Mouse (Mus musculus): Measurements from ENCODE around the gene Ifi204. TPM values are rescaled to one million over a fixed set of nuclear protein-coding genes. Genes with fewer than 3 reads are reported as not detected.
"Not testable (repeated sequence)": the region's sequence is repeated elsewhere in the genome, so short reads cannot be mapped to it uniquely, and the experiment has no call there.

Gene Ifi204
- polyA plus RNA-seq, 1 experiment = 0.16 TPM

GRCm38 (mm10) chr1:173740537-173740936 is 26.2 kb downstream of the Ifi204 start:
- no peaks in the 10 kb centered on the region for H3K4me1 ChIP-seq (ENCODE audit: control insufficient read depth, insufficient read depth, low read length)
- H3K4me3 ChIP-seq (replicated peaks; ENCODE audit: insufficient read depth, low read depth, low read length) = no peak overlapping the region
- H3K27me3 ChIP-seq (ENCODE audit: control insufficient read depth, insufficient read depth, low read length) = no peaks in the 10 kb centered on the region
- no peak for DNase-seq
- TF ChIP-seq POLR2A (IDR thresholded peaks at IDR 0.05; ENCODE audit: borderline replicate concordance, insufficient read depth, low read length) (no peak), CTCF (IDR thresholded peaks at IDR 0.05; ENCODE audit: borderline replicate concordance, insufficient read depth, low read depth, low read length) (no peak)
- no peak overlapping the region for H3K27ac ChIP-seq (ENCODE audit: insufficient read depth, low read length)

- H3K27me3 ChIP-seq (ENCODE audit: control insufficient read depth, insufficient read depth, low read length) = no peaks in the 10 kb centered on the region
- TF ChIP-seq CTCF (IDR thresholded peaks at IDR 0.05; ENCODE audit: borderline replicate concordance, insufficient read depth, low read depth, low read length) (no peak), POLR2A (IDR thresholded peaks at IDR 0.05; ENCODE audit: borderline replicate concordance, insufficient read depth, low read length) (no peak)
- H3K4me1 ChIP-seq (ENCODE audit: control insufficient read depth, insufficient read depth, low read length) = no peaks in the 10 kb centered on the region
- H3K4me3 ChIP-seq (replicated peaks; ENCODE audit: insufficient read depth, low read depth, low read length) = no peak overlapping the region
- no peak overlapping the region for H3K27ac ChIP-seq (ENCODE audit: insufficient read depth, low read length)
- 57% methylated on average over 2 of the region's 2 CpGs for WGBS
- DNase-seq = no peak
These were observed 29.8 kb downstream of the Ifi204 start for GRCm38 (mm10) chr1:173736986-173737385.

GRCm38 (mm10) chr1:173735015-173735414 is 31.7 kb downstream of the Ifi204 start:
- not testable (repeated sequence) for DNase-seq; H3K27me3 ChIP-seq (ENCODE audit: control insufficient read depth, insufficient read depth, low read length); H3K27ac ChIP-seq (ENCODE audit: insufficient read depth, low read length); H3K4me1 ChIP-seq (ENCODE audit: control insufficient read depth, insufficient read depth, low read length); H3K4me3 ChIP-seq (replicated peaks; ENCODE audit: insufficient read depth, low read depth, low read length)
- 93% methylated on average over 4 of the region's 4 CpGs for WGBS

GRCm38 (mm10) chr1:173733219-173733618 is 33.5 kb downstream of the Ifi204 start:
- Histone ChIP-seq H3K27me3 (ENCODE audit: control insufficient read depth, insufficient read depth, low read length) (no peaks in the 10 kb centered on the region), H3K4me1 (ENCODE audit: control insufficient read depth, insufficient read depth, low read length) (no peaks in the 10 kb centered on the region), H3K4me3 (replicated peaks; ENCODE audit: insufficient read depth, low read depth, low read length) (no peak overlapping the region), H3K27ac (ENCODE audit: insufficient read depth, low read length) (no peak overlapping the region)
- no peak for TF ChIP-seq CTCF (IDR thresholded peaks at IDR 0.05; ENCODE audit: borderline replicate concordance, insufficient read depth, low read depth, low read length)
- no peak for TF ChIP-seq POLR2A (IDR thresholded peaks at IDR 0.05; ENCODE audit: borderline replicate concordance, insufficient read depth, low read length)
- WGBS = 33% methylated on average over 7 of the region's 7 CpGs
- DNase-seq = no peak

Other genes starting within 250 kb of the Ifi204 start
- gene Ifi214, start 231.0 kb downstream of the Ifi204 start, polyA plus RNA-seq (2012; rRNA removed) = not detected in 2 replicates
- 0.14 and 0.15 TPM in 2 replicates for gene Ifi213, start 167.7 kb downstream of the Ifi204 start, polyA plus RNA-seq (2012; rRNA removed)
- gene Ifi209, start 136.0 kb downstream of the Ifi204 start, polyA plus RNA-seq (2012; rRNA removed) = 0.10 and 0.18 TPM in 2 replicates
- gene Ifi208, start 93.3 kb downstream of the Ifi204 start, polyA plus RNA-seq (2012; rRNA removed) = not detected in 2 replicates
- gene Ifi207, start 25.2 kb downstream of the Ifi204 start, polyA plus RNA-seq (2012; rRNA removed) = 0.15 and 0.21 TPM in 2 replicates
- gene Ifi211, start 146.1 kb upstream of the Ifi204 start, polyA plus RNA-seq (2012; rRNA removed) = 0.11 and 0.14 TPM in 2 replicates
- 3.5 TPM in 2 replicates for gene Mndal, start 175.5 kb upstream of the Ifi204 start, polyA plus RNA-seq (2012; rRNA removed)
- 1.4 and 1.7 TPM in 2 replicates for gene Ifi203, start 175.7 kb upstream of the Ifi204 start, polyA plus RNA-seq (2012; rRNA removed)
- not detected in 2 replicates for gene Ifi202b, start 215.8 kb upstream of the Ifi204 start, polyA plus RNA-seq (2012; rRNA removed)